Mouse (Mus musculus) liver, embryonic 15.5 days (tissue): ENCODE results near the gene Kcnma1. TPM values are rescaled to one million over a fixed set of nuclear protein-coding genes. Genes with fewer than 3 reads are reported as not detected.

Experiments
- ATAC-seq: fragments of 200-750 bp; cut with Nextera tagmentation; 2 replicates; pipeline ENCODE4 v1.8.0; 2017; ENCODE audit warnings: moderate number of reproducible peaks, mild to moderate bottlenecking, moderate library complexity; ENCODE audit not compliant: insufficient read depth
- H3K27ac ChIP-seq: fragments of 300-500 bp; sonication (generic); replicated peaks from 2 replicates; pipeline ENCODE4 v1.5.1; 2015; ENCODE audit warnings: mild to moderate bottlenecking, inconsistent platforms
- H3K27me3 ChIP-seq: fragments of 300-500 bp; sonication (generic); 2 replicates; pipeline ENCODE4 v1.6.1; 2015; ENCODE audit warnings: mild to moderate bottlenecking, inconsistent platforms
- H3K36me3 ChIP-seq: fragments of 300-500 bp; sonication (generic); replicated peaks from 2 replicates; pipeline ENCODE4 v1.6.1; 2015; ENCODE audit warnings: moderate library complexity, mild to moderate bottlenecking, inconsistent platforms
- H3K4me1 ChIP-seq: fragments of 300-500 bp; sonication (generic); replicated peaks from 2 replicates; pipeline ENCODE4 v1.6.1; 2015; ENCODE audit warnings: inconsistent platforms
- H3K4me2 ChIP-seq: fragments of 300-500 bp; sonication (generic); 2 replicates; pipeline ENCODE4 v1.6.1; 2015; ENCODE audit warnings: moderate library complexity, mild to moderate bottlenecking, inconsistent platforms
- H3K4me3 ChIP-seq: fragments of 300-500 bp; sonication (generic); replicated peaks from 2 replicates; pipeline ENCODE4 v1.5.1; 2015; ENCODE audit warnings: mild to moderate bottlenecking, inconsistent platforms
- H3K9ac ChIP-seq: fragments of 300-500 bp; sonication (generic); 2 replicates; pipeline ENCODE4 v1.6.1; 2015; ENCODE audit warnings: moderate library complexity, mild to moderate bottlenecking, inconsistent platforms
- H3K9me3 ChIP-seq: fragments of 300-500 bp; sonication (generic); replicated peaks from 2 replicates; pipeline ENCODE4 v1.6.1; 2016; ENCODE audit warnings: inconsistent platforms
- WGBS: fragments of 180-500 bp; shearing (Covaris S2); methylation state at CpG from one replicate; pipeline ENCODE4 v1.1.7; 2015; ENCODE audit warnings: mixed read lengths; ENCODE audit not compliant: insufficient replicate concordance; 5-methylcytosine and 5-hydroxymethylcytosine counted together
- polyA plus RNA-seq: library from polyadenylated mRNA; unstranded; fragments of >200 nt; fragmentation: Nextera tagmentation; extraction: Ambion mirVana; gene quantifications from 2 replicates; pipeline ENCODE4 v1.2.1, GENCODE M21; 2015

The Kcnma1 gene
- polyA plus RNA-seq, 1 experiment from 2014 or later, result 0.07 TPM

DNA sequence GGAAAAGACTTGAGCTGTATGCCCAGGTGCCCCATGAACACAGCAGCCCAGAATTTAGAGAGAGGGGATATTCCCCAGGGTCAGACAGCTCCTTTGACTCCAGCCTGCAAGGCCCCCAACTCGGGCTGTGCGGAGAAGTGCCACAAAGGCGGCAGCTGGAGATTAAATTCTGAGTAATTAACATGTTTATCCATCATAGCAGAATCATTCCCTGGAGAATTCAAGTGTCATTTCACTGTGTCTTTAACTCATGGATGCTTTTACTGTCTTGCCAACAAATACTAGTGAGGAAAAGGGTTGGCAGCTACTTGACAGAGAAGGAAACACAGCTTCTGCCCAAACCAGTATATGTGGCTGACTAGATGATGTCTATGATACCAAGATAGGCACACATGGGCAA is 295.0 kb downstream of the Kcnma1 start:
- Histone ChIP-seq H3K36me3 (no peaks in the 10 kb centered on the region), H3K27ac (no peak overlapping the region), H3K27me3 (no peaks in the 10 kb centered on the region), H3K4me1 (no peaks in the 10 kb centered on the region), H3K4me2 (no peak overlapping the region), H3K9ac (no peak overlapping the region), H3K4me3 (no peak overlapping the region), H3K9me3 (no peaks in the 10 kb centered on the region)
- no peak for ATAC-seq
- WGBS, result 71% methylated on average over 3 of the region's 3 CpGs

DNA sequence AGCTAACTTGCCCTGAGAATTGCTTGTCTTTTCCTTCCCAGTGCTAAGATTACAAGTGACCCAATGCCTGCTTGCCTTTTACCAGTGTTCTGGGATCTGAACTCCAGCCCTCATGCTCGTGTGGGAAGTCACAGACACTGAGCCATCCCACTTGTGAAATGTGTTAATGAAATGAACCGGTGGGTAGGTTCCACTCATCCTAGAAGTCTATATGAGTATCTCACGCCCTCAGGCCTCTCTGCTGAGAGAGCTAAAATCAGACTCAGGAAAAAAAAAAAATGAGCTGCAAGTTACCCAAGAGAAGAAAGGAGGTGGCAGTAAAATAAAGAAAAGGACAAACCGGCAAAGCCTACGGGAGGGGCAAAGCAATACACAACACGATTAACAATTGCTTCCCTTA is 295.6 kb downstream of the Kcnma1 start:
- H3K9ac ChIP-seq, result no peak overlapping the region
- H3K27me3 ChIP-seq, result no peaks in the 10 kb centered on the region
- no peak for ATAC-seq
- H3K4me1 ChIP-seq, result no peaks in the 10 kb centered on the region
- H3K4me3 ChIP-seq, result no peak overlapping the region
- no peak overlapping the region for H3K27ac ChIP-seq
- WGBS, result 60% methylated on average over 6 of the region's 6 CpGs
- no peak overlapping the region for H3K4me2 ChIP-seq
- no peaks in the 10 kb centered on the region for H3K9me3 ChIP-seq
- H3K36me3 ChIP-seq, result no peaks in the 10 kb centered on the region

DNA sequence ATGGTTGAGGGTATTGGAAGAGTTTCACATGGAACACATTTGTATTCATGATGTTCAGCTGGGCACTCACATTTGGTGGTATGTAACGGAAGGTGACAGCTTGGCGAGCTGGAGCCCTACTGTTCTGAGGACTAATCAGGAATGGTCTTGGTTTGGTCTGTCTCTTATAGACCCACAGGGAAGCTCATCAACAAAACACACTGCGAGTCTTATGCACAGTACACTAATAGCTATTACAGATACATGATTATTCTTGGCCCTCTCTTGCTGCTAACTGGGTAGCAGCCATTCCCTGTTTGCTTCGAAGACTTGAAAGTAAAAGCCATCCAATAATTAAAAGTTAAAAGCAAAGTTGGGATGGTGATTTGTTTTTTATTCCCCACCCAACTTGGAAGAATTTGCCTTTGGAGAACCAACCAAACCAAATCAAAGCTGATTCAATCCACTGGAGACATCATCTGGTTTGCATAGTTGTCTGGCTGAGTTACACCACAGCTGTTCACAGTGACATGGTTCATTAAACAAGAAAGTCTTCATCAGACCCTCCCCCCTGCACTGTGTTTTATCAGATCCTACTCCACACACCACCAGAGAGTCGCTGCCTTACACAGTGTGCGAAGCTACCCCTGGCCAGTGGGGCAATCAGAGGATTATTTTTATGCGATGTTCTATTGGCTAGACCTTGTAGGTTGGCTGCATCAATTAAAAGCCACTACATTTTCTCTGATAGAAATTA is 299.7 kb downstream of the Kcnma1 start:
- H3K27ac ChIP-seq, result no peak overlapping the region
- no peaks in the 10 kb centered on the region for H3K4me1 ChIP-seq
- 64% methylated on average over 7 of the region's 7 CpGs for WGBS
- no peak overlapping the region for H3K9ac ChIP-seq
- no peaks in the 10 kb centered on the region for H3K9me3 ChIP-seq
- ATAC-seq, result no peak
- no peak overlapping the region for H3K4me3 ChIP-seq
- H3K4me2 ChIP-seq, result no peak overlapping the region
- H3K27me3 ChIP-seq, result no peaks in the 10 kb centered on the region
- H3K36me3 ChIP-seq, result no peaks in the 10 kb centered on the region

DNA sequence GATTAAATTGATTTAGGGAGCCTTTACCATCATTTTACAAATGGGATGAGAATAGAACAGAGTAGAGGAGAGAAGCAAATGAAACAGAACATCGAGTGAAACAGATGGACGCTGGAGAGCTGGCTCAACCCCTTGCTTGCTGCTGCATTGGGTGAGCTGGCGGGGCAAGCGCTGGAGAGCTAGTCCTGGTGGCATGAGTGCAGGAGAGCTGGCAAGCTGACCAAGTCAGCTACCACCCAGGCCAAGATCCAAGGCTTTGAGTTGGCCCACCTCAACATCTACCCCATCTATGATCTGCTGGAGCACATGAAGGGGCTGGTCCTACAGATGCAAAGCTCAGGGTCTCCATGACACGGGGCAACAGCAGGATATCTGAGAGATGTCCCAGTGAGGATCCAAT is 301.4 kb downstream of the Kcnma1 start:
- no peak overlapping the region for H3K4me2 ChIP-seq
- H3K27me3 ChIP-seq, result no peaks in the 10 kb centered on the region
- no peaks in the 10 kb centered on the region for H3K4me1 ChIP-seq
- whole genome bisulfite sequencing, result 61% methylated on average over 5 of the region's 5 CpGs
- no peak for ATAC-seq
- H3K4me3 ChIP-seq, result no peak overlapping the region
- no peak overlapping the region for H3K27ac ChIP-seq
- no peak overlapping the region for H3K9ac ChIP-seq
- H3K9me3 ChIP-seq, result no peaks in the 10 kb centered on the region
- no peaks in the 10 kb centered on the region for H3K36me3 ChIP-seq

DNA sequence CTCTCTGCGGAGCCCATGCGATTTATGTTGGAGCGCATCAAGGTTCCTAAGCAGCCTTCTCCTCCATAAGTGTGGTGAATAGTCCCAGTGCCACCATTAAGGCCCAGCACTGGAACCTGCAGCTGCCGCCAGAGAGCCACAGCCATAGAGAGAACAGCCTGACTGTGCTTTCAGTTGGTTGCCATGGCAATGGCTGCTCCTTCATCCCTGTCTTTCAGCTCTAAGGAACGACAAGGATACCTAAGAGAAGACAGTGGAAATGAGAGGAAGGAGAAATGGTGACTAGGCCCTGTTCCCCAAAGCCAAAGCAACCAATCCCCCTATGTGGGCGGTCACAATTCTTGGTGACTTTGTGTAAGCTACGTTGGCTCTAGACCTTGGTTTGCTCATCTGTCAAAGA is 303.3 kb downstream of the Kcnma1 start:
- H3K36me3 ChIP-seq, result no peaks in the 10 kb centered on the region
- 62% methylated on average over 7 of the region's 7 CpGs for WGBS
- H3K9me3 ChIP-seq, result no peaks in the 10 kb centered on the region
- H3K4me2 ChIP-seq, result no peak overlapping the region
- H3K27ac ChIP-seq, result no peak overlapping the region
- no peak for ATAC-seq
- H3K9ac ChIP-seq, result no peak overlapping the region
- H3K4me1 ChIP-seq, result no peaks in the 10 kb centered on the region
- no peaks in the 10 kb centered on the region for H3K27me3 ChIP-seq
- no peak overlapping the region for H3K4me3 ChIP-seq

DNA sequence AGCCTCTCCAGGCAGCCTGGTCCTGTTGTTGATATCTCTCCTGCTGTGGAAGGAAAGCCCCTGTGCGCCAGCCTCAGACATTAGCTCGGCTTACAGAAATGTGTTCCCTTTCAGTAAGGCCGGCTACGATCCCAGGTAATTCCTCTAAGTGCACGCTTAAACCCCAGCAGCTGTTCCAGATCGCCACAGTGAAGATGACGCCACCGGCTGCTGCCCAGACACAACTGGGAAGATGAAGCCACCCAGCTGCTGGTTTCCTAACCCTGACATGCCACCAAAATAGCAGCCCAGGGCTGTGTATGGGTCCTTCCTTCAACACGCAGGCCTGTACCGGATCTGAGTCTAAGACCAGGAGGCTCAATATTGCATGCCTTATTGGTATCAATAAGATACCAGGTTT is 307.5 kb downstream of the Kcnma1 start:
- H3K4me3 ChIP-seq, result no peak overlapping the region
- ATAC-seq, result no peak
- WGBS, result 68% methylated on average over 10 of the region's 10 CpGs
- no peaks in the 10 kb centered on the region for H3K27me3 ChIP-seq
- no peak overlapping the region for H3K9ac ChIP-seq
- no peaks in the 10 kb centered on the region for H3K36me3 ChIP-seq
- H3K4me2 ChIP-seq, result no peak overlapping the region
- no peaks in the 10 kb centered on the region for H3K4me1 ChIP-seq
- no peak overlapping the region for H3K27ac ChIP-seq
- no peaks in the 10 kb centered on the region for H3K9me3 ChIP-seq

DNA sequence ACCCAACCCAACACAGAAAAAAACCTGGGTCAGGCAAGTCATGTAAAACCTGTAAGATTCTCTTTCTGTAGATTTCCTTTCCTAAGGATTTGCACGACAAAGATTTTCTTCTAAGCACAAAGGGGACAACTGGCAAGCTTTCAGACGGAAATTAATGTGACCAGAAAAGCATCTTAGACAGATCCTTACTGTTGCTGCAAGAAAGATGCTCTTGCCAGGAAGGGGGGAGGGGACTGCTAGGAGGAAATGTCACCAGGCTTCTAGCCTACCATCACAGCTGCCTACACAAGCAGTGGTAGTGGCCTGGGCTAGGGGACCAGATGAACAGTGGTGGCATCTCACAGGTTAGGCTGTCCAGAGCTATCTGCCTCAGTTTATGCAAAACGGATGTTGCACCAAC is 308.6 kb downstream of the Kcnma1 start:
- H3K36me3 ChIP-seq, result no peaks in the 10 kb centered on the region

DNA sequence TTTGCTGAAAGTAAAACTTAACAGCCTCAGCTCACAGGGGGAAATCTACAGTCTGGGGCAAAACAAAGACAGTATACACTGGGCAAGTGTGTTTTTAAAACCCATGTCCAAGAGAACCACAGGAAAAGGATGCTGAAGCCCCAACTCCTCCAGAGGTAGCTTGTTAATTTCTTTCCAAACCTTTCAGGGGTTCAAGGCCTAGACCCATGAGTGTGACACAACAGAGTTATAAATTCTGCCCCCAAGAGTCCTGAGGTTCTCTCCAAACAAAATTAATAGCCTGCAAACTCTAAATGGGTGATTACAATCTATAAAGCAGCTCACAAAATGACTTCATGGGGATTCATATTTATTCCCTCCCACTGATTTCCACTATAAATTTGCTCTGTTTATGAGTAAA is 310.0 kb downstream of the Kcnma1 start:
- no peaks in the 10 kb centered on the region for H3K9me3 ChIP-seq
- ATAC-seq, result no peak
- H3K36me3 ChIP-seq, result no peaks in the 10 kb centered on the region
- no peaks in the 10 kb centered on the region for H3K27me3 ChIP-seq
- H3K4me1 ChIP-seq, result no peaks in the 10 kb centered on the region
- no peak overlapping the region for H3K4me3 ChIP-seq
- no peak overlapping the region for H3K27ac ChIP-seq
- no peak overlapping the region for H3K9ac ChIP-seq
- H3K4me2 ChIP-seq, result no peak overlapping the region

More for the DNA sequence above, 308.6 kb downstream of the Kcnma1 start:
- Histone ChIP-seq H3K27me3 (no peaks in the 10 kb centered on the region), H3K27ac (no peak overlapping the region), H3K4me1 (no peaks in the 10 kb centered on the region), H3K4me2 (no peak overlapping the region), H3K9ac (no peak overlapping the region), H3K9me3 (no peaks in the 10 kb centered on the region), H3K4me3 (no peak overlapping the region)
- WGBS, result 45% methylated on average over 3 of the region's 3 CpGs
- ATAC-seq, result no peak

DNA sequence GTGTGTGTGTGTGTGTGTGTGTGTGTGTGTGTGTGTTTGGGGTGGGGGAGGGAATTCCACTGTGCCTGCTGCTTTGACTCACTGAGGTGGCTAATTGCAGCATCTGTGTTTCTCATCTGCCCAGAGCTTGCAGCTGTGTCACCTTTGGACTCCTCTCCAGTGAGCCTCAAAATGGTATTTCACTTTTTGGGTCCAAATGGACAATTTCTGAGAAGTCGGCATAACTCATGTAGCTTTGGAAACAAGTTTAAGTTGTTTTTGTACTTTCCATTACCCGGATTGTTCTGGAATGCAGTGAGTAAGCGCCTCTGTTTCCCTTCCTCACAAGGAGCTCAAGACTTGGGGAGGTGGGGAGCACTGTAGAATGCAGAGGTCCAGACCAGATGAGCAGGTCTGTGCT is 317.9 kb downstream of the Kcnma1 start:
- Histone ChIP-seq H3K27ac (no peak overlapping the region), H3K4me2 (no peak overlapping the region), H3K27me3 (no peaks in the 10 kb centered on the region), H3K4me1 (no peaks in the 10 kb centered on the region), H3K9ac (no peak overlapping the region), H3K9me3 (no peaks in the 10 kb centered on the region), H3K4me3 (no peak overlapping the region), H3K36me3 (no peaks in the 10 kb centered on the region)
- ATAC-seq, result no peak
- 59% methylated on average over 3 of the region's 3 CpGs for WGBS

DNA sequence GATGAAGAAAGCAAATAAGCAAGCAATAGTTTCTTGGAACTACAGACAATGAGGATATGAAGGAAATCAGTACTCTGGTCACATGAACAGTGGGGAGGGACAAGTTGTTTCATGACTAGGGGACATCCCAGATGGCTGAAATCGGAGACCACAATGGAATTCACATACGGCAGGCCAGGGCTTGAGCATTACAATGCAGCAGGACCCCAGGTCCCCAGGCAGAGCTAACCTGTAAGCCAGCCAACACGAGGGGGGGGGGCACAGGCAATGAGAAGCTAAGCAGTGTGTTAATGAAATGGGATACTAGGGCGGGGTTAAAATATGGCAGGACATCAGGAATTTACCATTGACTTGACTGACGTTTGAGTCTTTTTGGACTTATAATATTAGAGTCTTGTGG is 324.6 kb downstream of the Kcnma1 start:
- no peak for ATAC-seq
- H3K4me3 ChIP-seq, result no peak overlapping the region
- no peaks in the 10 kb centered on the region for H3K36me3 ChIP-seq
- H3K9ac ChIP-seq, result no peak overlapping the region
- no peak overlapping the region for H3K4me2 ChIP-seq
- 50% methylated on average over 5 of the region's 5 CpGs for WGBS
- H3K9me3 ChIP-seq, result no peaks in the 10 kb centered on the region
- H3K27me3 ChIP-seq, result no peaks in the 10 kb centered on the region
- no peak overlapping the region for H3K27ac ChIP-seq
- no peaks in the 10 kb centered on the region for H3K4me1 ChIP-seq

DNA sequence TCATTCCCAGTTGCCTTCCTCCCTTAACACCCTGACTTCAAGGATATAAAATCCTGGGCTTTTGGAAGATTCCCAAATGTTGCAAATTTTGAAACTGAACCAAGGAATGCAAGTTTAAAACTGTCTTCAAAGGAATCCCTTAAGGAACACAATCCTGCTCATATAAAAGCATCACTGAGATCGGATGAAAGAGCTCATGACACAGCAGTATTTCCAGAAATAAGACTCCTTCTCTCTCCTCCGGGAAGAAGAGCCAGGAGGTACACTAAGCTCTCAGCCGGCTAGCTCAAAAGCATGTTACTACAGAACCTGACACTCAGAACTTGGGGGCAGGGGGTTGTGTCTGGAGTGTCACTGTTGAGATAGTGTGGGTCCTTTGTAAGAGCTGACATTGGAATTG is 325.8 kb downstream of the Kcnma1 start:
- Histone ChIP-seq H3K4me3 (no peak overlapping the region), H3K4me2 (no peak overlapping the region), H3K9ac (no peak overlapping the region), H3K36me3 (no peaks in the 10 kb centered on the region), H3K4me1 (no peaks in the 10 kb centered on the region), H3K9me3 (no peaks in the 10 kb centered on the region), H3K27ac (no peak overlapping the region), H3K27me3 (no peaks in the 10 kb centered on the region)
- no peak for ATAC-seq
- 57% methylated on average over 3 of the region's 3 CpGs for WGBS

DNA sequence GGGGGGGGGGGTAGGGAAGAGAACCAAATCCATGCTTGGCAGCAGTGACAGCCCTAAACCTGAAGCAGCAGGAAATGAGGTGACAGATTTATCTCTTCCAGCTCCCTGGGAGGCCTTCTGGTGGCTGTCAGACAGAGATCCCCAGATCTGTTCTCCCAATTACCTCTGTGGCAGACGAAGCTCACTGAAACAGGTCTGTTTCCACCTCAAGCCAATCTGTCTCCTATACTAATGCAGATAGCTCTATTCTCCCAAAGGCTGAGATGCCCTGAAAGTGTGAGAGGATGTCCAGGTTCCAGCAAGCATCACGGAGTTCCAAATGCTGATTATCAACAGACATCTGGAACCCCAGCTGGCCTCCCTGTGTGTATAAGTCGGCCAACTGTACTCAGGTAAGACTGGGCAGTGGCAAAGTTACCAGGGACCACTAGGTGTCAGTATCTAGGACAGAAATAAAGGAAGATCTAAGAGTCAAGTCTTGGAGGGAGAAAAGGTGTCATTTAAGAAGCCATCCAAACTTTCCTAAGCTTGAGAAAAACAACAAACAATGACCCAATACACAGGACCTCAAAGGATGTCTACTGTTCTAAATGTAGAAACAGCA is 329.7 kb downstream of the Kcnma1 start:
- Histone ChIP-seq H3K4me1 (no peaks in the 10 kb centered on the region), H3K27ac (no peak overlapping the region), H3K36me3 (no peaks in the 10 kb centered on the region), H3K9me3 (no peaks in the 10 kb centered on the region), H3K4me2 (no peak overlapping the region), H3K27me3 (no peaks in the 10 kb centered on the region), H3K4me3 (no peak overlapping the region), H3K9ac (no peak overlapping the region)
- WGBS, result 18% methylated on average over 3 of the region's 3 CpGs
- no peak for ATAC-seq
